Mouse (Mus musculus) neutrophil, adult 5-6 weeks (primary cell): ENCODE results near the gene 2410131K14Rik. TPM values are rescaled to one million over a fixed set of nuclear protein-coding genes. Genes with fewer than 3 reads are reported as not detected.

Experiments used
- ATAC-seq: fragments of 151-379, 151-347 bp; 2 replicates; pipeline ENCODE4 v1.8.0; 2017; ENCODE audit warnings: mild to moderate bottlenecking, moderate TSS enrichment; ENCODE audit not compliant: insufficient number of reproducible peaks, poor library complexity, low FRiP score, severe bottlenecking; ENCODE audit errors: extremely low read depth
- total RNA-seq: library from RNA; stranded (forward); fragments of 200-1000 nt; gene quantifications from 2 replicates; pipeline ENCODE4 v1.2.3, GENCODE M21; 2017

2410131K14Rik gene
- total RNA-seq: 8.0 and 8.1 TPM in 2 replicates

DNA sequence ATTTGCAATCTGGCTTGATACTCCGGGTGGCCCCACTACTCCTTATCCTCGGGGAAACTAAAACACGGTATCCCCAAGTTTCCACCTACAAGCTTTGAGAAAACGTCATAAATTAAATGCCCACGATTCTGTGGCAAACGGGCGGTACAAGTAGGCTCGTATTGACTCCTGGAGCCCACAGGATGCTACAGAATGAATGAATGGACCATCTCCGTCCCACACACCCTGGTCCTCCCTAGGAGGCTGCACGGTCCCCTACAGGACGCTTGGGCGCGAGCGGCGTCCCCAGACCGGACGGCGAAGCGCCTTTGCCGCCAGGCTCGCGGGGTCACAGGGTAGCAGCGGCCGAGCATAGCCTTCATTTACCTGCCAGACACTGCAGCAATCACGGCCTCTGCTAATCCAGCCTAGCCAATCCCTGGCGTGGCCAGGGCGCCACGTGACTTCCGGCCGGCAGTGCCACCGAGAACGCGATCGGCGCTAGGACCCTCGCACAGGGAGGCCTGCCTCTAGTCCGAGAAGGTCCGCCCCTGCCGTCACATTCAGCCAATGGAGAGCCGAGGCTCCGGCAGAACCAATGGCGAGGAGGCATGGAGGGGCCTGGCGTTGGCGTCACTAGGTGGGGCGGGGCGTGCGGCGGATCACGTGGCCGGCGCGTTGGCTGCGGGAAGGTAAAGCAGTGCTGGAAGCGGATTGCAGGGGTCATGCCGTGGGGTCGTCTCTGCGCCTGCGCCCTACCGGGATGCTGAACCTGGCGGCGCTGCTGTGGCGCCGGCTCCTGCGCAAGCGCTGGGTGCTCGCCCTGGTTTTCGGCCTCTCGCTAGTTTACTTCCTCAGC, at the start of gene 2410131K14Rik, which contains the start of gene Rnft2:
2410131K14Rik (plus strand) TSS at position 622 of the 838 bp plus-strand sequence.
Rnft2 (minus strand) TSS at position 511 of the 838 bp plus-strand sequence.
- ATAC-seq: peak; percentile 99

DNA sequence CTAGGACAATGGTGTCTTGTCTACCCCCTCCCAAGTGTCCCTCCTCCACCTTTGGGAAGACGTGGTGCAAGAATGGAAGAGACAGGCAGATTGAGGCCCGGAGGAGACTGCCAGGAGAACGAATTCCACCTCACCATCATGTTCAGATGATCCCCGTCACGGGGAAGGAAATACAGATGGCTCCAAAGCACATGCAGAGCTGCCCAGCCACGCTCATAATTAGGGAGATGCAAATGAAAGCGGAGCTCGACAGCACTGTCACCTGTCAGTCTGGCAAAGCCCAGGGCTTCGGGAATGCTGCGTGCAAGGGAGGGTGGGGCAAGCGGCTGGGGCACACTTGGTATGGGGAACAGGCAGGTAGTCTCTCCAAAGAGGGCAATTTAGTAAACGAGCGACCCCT, 47.6 kb upstream of the 2410131K14Rik start:
- ATAC-seq: no peak

DNA sequence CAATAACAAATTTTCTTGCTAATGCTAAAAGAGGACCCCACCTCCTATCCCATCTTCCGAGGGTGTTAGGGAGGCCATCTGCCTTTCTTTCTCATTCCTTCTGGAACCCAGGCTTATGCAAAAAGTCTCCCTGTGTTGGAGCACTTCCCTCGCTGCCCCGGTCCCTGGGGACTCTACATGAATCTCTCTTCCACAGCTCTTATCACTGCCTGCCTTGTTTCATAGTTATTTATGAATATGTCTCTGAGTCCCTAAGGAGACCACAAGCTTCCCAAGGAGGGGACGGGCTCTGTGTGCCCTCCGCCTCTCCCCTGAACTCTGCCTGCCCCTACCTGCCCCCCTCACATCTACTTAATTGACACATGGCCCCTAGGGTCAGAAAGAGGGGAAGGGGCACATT, 45.4 kb upstream of the 2410131K14Rik start:
- no peak for ATAC-seq

DNA sequence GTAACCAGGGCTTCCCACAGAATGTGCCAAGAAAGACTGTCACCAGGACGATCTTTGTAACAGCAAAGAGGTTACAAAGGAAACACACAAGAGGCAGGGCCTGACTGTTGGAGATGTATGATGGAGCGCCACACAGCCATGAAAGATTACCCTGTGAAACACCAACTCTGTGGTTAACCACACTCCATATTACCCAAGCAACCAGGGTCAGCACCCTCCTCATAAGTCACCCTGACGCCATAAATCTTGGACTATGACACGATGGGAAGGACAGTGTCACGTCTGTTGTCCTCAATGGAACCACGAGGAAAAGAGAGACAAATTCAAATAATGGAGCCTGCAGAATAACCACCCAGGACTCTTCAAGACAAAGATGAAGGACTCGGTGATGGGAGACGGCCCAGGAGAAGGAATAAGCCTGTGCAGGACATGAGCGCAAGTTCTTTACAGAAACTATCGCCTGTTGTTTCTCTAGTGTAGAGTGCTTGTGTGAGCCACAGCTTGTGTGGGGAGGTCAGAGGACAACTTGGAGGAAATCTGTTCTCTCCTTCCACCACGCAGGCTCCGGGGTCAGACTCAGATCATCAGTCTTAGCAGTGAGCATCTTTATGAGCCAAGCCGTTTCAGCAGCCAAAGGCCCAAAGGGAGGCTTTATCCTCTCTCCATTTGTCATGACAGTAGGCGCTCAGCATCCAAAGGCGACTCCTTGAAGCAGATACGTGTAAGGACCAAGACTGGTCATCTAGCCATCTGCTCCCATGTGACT, 40.2 kb upstream of the 2410131K14Rik start:
- no peak for ATAC-seq

DNA sequence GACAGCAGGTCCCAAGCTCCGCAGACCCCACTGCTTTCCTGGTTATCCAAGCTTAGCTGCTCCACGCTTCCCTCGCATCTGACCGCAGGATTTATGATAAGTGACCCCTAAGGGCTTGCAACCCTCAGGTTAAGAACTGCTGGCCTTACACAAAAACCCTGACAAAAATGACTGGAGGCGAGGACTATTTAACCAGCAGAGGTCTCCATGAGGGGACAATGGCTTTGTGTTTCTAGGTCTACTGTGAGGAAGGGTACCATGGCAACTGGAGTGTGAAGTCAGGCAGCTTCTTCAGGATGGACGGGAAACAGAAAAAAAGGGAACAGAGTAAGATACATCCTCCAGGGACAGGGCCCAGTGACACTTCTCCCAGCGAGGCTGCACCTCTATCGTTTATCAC, 39.2 kb upstream of the 2410131K14Rik start:
- no peak for ATAC-seq

DNA sequence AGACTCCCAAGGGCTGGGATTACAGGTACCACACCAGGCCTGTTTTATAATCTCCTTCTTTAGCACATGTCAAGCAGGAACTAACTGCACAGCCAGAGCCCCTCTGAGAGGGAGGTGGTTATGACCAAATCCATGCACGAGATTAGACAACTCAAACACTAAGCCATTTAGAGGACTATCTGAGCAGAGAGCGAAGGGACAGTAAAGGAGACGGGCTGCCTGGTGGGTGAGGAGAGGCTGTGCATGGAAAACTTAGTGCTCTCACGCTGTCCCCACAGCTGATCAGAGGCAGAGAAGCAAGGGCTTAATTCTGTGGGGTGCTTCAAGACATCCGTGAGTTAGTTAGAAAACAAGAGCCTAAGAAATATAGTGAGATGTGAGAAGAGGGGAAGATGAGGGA, 31.0 kb upstream of the 2410131K14Rik start:
- ATAC-seq: no peak

DNA sequence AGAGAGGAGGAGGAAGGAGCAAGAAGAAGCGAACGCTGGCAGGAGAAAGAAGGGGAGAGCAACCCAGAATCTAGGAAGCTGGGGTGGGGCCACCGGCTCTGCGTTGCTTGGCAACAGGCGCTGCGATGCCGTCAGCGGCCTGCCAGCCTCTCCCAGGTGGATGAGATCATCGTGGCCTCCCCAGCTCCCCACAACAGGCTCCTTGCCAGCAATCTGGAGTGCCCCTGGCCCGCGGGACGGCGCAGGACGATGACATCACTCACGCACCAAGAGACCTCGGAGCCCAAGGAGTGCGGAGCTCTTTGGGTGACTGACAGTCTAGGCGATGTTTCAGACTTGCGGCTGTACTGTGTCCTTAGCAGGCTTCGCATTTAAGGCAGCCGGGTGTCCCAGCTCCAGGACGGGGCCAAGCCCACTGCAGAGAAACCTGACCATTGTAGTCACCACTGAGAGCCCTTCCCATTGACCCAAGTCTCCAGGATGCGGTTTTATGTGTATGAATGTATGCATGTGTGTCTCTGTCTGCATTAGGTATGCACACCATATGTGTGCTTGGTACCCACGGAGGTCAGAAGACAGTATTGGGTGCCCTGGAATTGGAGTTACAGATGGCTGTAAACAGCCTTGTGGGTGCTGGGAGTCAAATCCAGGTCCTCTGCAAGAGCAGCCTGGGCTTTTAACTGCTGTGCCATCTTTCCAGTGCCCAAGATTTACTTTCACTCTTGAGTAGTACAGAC, 30.4 kb upstream of the 2410131K14Rik start:
- no peak for ATAC-seq

DNA sequence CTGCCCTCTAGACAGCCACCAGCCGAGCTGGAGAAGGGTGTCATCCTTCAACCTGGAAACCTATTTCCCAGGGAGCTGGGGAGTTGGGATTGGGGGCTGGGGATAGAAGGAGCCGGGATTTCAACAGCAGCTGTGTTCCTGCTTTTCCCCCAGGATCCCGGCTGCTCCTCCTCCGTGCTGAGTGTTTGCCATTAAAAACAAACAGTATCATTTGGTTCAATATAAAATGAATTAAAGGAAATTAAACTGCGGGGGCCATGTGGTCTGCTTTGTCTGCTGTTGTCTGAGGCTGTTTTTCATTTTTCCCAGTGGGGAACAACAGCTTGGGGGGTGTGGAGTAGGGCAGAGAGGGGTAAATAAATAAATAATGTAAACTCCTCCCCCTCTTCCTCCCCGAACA, 27.6 kb upstream of the 2410131K14Rik start:
- no peak for ATAC-seq

DNA sequence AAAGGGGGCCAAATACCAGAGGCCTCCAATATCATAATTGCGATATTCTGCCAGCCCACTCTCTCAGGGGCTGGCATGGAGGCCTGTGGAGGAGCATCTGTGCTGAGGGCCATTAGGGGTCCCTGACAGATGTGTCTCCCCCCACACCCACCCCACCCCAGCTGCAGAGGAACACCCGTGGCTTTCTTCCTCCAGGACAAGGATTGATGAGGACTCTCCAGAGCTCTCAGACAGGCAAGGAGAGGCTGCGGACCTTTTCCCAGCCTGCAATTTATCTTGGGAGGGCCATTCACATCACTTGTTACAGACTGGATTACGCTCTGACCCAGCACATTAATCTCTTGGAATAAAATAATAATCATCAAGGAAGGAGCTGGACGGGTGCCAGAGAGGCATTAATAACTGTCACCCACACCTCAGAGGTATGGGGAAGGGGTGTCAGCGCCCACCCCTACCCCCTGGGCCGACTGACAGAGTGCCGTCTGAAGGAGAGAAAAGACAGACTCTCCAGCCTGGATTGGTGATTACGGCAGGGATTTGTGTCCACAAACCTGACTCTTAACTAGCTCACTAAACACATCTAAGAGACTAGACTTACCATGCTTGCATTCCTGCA, 21.8 kb upstream of the 2410131K14Rik start:
- ATAC-seq: no peak

DNA sequence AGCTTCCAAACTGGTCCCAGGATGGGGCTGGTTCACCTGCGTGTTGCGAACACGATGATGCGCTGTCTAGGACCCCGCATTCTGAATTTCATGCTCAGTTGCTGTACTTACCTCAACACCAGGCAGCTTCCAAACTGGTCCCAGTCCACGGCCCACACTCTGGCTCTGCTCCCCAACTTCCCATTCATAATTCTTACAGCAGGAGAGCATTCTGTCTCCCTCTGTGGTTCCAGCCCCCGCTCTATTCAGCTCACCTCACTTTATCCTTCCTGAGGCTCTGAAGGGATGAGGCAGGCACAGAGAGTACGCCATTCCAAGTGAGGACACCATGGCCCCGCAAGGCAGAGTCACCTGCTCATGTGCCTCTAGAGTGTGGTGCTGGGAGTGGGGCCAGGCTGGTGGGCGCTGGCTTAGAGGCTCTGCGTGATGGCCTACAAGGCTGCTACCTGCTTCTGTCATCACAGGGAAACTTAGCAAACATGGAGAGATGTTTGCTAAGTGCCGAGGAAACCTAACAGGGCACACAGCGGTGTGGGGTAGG, 14.9 kb upstream of the 2410131K14Rik start:
- no peak for ATAC-seq

DNA sequence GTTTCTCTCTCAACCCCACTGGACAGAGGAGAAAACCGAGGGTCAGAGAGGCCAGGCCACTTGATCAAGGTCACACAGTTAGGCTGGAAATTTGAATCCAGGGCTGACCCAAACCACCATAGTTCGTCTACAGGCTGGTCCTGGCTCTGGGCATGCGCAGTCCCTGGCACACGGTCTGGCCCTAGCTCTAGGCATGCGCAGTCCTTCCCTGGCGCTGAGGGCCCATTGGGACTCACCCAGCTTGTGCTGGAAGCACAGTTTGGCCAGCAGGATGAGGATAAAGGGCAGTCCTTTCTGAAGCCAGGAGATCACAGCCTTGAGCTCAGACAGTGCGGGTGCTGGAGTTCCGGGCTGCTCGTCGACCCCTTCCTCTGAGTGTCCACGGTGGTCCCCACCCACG, 8.1 kb upstream of the 2410131K14Rik start:
- ATAC-seq: no peak

DNA sequence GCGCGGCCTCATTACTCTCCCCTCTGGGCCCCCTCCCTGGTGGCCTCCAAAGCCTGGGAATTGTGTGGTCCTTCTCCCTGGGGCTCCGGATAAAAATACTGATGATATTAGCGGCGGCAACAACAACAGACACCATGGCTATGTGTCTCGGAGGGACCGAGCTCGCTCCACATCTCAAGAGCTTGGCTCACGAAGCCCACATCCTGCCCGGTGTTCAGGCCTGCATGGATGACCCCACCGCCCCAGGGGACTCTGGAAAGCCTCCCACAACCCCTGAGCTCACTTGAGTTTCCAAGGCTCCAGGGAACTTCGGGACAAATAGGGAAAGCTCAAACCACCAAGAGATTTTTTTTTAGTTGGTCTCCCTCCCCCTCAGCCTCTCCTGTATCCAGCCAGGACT, 5.4 kb upstream of the 2410131K14Rik start:
- no peak for ATAC-seq

DNA sequence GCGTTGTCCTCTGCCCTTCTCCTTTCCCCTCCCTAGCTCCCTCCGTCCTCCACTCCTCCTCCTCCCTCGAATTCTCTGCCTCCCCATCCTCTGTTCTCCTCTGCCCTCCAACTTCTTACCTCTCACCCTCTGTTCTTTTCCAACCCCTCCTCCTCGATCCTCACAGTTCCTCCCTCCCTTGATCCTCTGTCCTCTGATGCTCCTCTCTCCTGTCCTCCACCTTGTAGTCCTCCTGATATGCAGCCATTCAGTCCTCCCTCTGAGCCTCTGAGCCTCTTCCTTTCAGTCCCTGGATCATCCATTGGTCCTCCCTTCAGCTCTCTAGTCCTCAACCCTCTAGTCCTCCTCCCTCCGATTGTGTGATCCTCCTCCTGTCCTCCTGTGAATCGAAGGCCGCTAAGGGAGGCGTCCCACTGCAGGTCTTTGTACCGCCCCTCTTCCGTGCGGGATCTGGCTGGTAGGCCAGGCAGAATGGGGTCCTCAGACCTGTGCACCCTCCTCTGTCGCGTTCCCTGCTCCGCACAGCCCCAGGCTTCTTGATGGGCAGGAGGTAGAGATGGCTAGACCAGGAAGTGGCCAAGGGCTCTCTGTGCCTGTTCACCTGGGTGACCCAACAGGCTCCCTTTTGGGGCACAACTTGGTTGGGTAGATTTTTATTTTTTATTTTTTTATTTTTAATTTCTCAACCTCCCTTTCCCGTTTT, 730 bp downstream of the 2410131K14Rik start:
- ATAC-seq: no peak

DNA sequence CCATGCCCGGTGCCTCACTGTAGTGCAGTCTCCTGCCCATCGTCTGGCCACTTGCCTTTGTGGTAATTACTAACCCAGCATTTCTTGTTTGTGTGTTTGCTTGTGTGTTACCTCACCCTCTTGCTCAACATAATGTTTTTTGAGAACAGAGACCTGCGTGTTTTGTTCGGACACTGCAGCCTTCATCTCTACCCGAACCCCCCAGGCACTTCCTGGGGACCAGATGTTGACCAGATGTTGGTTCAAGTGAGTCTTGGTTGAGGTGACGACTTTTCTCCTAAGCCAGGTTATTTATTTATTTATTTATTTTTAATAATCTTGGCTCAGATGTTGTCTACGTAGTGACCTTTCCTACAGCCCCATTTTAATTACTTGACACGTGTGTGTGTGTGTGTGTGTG, 2.4 kb downstream of the 2410131K14Rik start:
- no peak for ATAC-seq

DNA sequence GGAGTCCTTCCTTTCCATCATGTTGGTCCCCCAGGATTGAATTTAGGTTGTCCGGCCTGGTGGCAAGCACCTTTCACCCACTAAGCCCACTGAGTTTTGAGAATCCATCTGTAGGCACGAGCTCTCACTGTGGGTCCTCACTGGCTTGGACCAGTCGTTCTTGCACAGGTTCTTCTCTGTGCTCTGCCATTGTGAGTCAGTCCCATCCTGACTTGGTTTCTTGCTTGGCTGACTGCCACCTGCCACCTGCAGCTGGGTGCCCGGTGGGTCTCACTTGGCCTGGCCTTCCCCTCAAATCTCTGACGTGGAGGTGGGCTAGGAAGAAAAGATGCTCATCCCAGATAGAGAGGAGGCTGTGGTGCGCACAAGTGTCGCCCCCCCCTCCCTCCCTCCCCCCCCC, 6.0 kb downstream of the 2410131K14Rik start:
- no peak for ATAC-seq

DNA sequence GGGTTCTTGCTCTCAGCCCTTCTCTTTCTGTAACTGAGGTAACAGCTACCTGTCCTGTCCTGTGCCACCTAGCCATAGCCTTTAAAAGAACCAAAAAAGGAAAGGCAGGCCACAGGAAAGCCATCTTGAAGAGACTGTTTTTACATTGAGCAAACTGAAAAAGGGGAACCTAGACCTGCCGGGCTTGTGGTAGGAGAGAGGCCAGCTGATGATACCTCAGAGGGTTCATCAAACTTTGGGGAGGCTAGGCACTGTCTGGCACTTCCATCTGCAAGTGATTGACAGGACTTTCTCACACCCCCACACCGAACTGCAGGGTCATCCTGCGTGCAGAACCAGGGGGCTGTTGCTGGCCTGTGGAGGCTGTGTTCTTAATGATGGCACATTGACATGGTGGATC, 8.5 kb downstream of the 2410131K14Rik start:
- ATAC-seq: no peak; the same call in 1 of the 2 replicates

DNA sequence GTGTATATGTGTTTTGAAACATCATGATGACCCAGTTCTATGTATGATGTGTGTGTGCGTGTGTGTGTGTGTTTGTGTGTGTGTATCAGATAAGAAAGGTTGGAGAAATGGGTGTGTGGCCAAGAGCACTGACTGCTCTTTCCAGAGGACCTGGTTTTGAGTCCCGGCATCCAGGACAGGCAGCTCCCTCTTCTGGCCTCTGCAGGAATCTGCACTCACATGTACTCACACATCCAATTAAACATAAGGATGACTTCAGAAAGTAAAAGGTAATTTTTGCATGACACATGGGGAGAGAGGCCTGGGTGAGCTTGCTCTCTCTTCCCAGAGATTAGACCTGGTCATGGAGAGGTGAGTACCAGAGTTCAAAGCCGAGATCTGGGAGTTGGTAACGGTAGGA, 12.0 kb downstream of the 2410131K14Rik start:
- no peak for ATAC-seq

DNA sequence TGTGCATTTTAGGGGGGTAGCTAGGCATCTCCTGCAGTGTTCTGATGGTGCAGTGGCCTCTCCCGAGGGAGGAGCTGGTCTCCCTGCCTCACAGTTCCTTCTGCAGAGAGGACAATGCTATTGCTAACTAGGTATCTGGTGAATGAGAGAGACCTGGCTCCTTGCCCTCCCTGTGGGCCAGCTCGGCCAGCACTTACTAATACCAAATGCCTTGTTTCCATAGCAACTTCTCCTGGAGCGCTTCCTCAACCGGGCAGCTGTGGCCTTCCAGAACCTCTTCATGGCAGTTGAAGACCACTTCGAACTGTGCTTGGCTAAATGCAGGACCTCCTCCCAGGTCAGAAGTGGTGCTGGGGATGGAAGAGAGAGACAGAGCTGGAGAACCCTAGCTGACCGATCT, 14.1 kb downstream of the 2410131K14Rik start:
- no peak for ATAC-seq
